Mouse (Mus musculus) layer of hippocampus, adult 18-20 months (tissue): ENCODE data around the gene Prr18. TPM values are rescaled to one million over a fixed set of nuclear protein-coding genes. Genes with fewer than 3 reads are reported as not detected.

ENCODE experiments used
- DNase-seq, 2 experiments: peaks; one replicate each; pipeline ENCODE4 v3.0.0; 2022; ENCODE audit warnings: low spot score in 2 of 2
- total RNA-seq, 2 experiments: library from RNA; stranded (reverse); gene quantifications; 2 replicates each; pipeline ENCODE4 v1.2.3; 2021

Prr18 gene
- total RNA-seq, 2 experiments from 2014 or later: 23.0 to 26.6 TPM

DNA sequence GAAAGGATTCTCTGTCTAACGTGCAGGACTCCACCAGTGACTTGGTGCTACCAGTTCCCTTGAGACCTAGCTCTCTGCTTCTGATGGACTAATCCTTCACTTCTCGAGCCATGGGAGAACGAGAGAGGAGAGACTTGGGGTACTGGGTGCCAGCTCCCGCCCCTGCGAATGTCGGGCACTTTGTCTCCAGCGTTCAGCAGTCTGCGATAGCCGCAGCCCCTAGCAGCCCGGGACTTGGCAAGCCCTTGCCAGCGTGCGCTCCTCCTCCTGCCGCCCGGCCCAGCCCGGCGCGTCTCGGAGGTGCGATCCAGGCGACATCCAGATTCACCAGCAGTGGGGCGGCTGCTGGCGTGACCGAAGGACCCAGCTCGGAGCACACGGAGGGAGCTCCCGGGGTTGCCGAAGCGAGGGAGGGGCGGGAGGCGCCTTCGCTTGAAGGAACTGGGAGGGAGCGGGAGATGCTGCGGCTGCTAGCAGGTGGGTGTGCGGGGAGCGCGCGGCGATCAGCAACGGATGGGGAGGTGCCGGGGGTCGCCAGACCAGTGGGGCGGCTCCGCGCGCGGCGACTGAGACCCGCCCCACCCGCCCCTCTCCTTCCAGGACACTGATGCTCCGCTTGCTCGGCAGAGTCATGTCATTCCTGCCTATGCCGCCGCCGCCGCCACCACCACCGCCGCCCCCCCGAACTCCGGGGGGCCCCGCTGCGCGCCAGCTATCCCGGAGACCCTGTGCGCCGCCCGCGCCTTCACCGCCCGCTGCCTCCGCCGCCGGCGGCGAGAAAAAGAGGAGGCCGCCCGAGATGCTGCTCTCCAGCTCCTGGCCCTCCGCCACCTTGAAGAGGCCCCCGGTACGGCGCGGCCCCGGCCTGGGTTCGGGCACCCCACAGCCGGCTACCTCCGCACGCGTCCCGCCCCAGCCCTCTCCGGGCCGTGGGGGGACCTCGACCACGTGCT is 3.4 kb downstream of the Prr18 start:
- DNase-seq: peak; percentile 34 to 53

DNA sequence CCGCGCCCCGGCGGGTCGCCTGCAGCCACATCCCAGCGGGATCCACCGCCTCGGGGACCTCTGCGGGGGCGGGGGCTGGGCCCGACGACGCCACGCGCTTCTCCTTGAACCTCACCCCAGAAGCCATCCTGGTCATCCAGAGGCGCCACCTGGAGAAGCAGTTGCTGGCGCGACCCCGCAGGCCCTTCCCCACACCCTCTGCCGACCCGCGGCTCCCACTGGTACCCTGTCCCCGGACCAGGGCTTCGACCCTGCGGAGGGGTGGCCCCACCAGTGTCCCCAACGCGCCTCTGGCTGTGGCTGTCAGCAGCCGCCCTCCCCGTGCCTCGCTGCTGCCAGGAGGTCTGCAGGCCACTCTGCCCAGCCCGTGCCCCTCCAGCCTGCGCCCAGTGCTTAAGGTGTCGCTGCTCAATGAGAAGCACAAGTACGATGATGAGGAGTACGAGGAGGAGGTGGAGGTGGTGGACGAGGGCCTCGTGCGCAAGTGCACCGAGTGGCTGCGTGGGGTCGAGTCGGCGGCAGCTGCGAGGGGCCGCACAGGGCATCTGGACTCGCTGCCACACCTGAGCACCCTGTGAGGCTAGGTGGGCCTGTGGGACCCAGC is 4.2 kb downstream of the Prr18 start:
- no peak for DNase-seq

DNA sequence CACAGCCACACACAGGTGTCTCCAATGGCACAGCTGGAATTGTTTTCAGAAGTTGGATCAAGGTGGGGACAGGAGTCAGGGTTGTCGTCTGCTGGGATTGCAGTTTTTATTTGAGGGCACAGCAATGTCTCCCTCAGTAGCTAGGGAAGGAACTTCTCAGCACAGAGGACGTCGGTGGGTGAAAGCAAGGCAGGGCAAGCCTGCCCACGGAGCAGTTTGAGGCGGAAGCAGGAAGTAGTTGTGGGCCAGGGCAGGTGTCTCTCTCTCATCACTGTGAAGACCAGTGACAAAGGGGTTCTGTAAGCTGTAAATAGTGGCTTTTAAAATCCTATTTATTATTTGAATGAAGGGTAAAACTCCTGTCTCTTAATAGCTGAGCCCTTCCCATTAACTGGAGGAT is 5.4 kb downstream of the Prr18 start:
- DNase-seq: no peak

DNA sequence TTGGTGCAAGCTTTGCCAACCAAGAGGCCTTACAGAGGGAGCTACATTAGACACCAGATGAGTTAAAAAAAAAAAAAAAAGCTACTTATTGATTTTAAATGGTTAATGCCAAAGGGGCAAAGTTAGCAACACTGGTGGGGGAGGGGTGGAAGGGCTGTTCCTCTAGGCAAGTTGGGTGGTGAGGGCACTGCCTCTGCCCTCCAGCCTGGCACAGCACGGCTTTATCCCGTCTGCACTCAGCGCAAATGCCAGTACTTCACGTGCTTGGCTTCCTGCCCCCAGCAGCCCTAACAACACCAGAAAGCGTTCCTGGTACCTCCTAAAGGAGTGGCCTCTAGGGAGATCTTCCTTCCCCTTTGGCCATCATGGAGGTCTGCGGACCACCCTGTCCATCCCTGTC is 6.2 kb downstream of the Prr18 start:
- peak in 1 of 2 experiments; percentile 28 for DNase-seq

DNA sequence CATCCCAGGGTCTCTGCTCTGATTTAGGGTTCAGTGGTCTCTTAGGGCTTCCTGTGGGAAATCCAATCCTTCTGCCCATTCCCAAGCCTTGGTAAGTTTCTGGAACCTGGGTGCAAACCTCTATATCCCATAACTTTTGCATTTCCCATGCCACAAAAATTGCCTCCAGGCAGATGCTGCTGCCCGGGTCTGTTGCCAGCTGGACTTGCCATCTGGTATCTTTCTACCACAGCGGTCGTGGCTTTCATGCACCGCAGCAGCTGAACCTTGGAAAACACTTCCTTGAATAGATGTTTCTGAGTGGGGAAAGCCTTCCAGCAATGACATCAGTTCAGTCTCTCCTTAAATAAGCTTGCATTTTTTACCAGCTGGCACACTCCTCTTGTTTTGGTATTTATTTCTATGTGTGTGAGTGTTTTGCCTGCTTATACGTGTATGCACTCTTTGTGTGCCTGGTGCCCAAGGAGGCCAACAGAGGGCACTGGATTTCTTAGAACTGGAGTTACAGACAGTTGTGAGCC is 10.6 kb downstream of the Prr18 start:
- DNase-seq: no peak

DNA sequence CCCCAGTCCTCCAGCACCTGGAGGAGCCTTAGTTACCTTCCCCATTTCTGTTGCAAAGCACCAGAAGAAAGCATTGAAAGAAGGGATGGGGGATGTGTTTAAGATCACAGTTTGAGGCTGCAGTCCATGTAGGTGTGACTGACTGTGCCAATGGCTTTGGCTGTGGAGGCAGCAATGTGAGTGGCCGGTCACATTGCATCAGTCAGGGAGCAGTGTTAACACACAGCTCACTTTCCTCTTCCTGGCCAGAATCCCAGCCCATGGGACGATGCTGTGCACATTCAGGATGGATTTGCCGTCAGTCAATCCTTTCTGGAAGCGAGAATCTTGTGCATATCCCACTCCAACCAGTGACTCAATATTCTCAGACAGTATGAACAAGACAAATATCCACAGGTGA is 11.7 kb downstream of the Prr18 start:
- no peak for DNase-seq

DNA sequence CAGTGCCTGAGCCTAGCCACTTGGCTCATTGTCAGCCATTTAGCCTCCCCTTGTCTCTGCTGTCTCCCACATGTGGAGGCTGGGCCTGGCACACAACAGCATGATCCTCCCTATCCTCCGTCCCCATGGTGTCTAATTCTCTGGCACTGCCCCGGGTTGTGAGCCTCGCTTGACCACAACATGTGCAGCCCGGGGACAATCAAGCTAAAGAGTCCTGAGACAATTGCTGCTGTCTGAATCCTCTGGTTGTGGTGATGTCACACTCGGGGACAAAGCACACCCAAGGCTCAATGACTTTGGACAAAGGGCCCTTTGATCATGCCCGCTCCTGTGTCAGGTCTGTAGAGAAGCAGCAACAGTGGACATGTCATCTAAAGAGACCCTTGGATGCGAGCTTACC is 13.8 kb downstream of the Prr18 start:
- DNase-seq: peak in 1 of 2 experiments; percentile 64

DNA sequence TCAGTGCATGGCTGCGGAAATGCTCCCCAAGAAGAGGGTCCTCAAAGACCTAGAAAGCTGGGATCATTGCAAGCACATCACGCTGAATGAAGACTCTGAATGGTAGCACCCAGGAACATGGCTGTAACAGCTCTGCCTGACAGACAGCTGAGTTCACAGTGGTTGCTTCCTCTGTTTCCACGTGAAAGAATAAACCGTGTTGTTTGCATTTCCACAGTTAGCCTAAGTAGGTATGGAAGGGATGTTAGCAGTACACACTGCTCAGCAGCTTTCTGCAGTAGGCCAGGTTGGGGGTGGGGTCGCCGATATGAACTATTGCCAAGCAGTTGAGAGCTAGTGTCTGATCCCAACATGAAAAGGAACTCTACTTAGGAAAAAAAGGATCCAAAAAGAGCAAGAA is 18.4 kb downstream of the Prr18 start, which contains the start of gene T2:
T2 (plus strand) TSS at position 301 of the 400 bp plus-strand sequence.
- DNase-seq: no peak

DNA sequence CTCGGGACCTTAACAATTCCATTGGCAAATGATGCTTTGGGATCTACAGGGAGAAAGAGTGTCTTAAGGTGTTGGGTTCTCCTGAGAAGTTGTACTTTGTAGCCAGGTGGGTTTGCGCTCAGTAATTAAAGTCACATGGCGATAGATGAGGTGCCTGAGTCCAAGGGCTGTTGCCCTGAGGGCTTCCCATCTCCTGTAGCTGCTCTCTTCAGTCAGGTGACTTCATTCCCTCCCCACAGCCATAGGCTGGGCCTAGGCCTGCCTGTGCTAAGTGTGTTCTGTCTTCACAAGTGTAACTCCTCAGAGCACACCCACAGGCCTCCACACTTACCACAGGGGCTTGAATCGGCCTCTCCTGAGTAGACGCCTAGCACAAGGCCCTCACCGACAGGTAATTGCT is 20.2 kb downstream of the Prr18 start:
- DNase-seq: no peak

DNA sequence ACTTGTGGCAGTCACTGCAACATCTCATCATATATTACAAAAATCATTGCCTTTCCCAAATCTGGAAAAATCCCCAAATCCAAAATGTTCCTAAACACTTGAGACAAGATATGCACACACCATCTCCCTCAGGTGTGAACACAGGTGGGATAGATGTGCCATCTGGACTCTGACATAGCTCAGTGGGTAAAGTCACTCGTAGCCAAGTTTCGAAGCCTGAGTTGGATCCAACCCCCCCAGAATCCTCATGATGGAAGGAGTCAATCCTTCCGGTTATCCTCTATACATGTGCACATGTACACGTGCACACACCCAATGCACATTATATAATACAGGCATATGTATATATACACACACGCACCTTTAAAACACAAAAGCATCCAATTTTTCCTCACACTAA is 23.6 kb downstream of the Prr18 start:
- DNase-seq: no peak

DNA sequence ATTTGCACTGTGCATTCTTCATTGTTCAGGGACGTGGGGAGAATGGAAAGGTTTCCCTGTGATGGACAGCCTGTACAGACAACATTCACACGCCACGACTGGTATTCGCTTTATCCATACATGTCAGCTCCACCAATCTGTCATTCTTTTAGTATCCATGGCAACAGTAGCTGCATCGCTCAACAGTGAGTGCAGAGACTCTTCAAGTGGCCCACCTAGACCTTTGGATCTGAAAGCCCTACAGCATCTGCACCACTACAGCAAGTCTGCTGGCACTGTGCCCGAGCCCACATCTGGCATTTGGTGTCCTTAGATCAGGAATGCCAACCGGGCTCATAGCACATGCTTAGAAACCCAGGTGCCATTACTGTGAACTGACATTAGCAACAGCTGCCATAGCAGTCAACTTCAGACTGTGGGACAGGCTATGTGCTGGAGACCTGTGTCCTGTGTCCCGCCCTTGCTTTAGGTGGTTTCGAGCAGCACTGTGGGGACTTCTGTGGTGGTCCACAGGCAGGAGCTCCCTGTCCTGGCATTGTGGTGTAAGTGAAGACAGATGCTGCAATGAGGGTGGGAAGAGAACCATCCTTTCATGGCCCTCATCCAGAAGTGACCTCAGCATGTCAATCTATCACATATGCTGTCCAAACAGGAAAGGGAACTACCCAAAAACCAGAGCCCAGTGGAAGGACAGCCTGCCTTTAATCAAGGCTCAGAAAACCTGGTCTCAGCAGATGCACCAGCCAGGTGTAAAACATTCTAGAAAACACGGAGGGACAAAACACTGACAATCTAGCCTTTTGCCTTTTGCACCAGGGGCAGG is 24.2 kb downstream of the Prr18 start:
- DNase-seq: no peak

DNA sequence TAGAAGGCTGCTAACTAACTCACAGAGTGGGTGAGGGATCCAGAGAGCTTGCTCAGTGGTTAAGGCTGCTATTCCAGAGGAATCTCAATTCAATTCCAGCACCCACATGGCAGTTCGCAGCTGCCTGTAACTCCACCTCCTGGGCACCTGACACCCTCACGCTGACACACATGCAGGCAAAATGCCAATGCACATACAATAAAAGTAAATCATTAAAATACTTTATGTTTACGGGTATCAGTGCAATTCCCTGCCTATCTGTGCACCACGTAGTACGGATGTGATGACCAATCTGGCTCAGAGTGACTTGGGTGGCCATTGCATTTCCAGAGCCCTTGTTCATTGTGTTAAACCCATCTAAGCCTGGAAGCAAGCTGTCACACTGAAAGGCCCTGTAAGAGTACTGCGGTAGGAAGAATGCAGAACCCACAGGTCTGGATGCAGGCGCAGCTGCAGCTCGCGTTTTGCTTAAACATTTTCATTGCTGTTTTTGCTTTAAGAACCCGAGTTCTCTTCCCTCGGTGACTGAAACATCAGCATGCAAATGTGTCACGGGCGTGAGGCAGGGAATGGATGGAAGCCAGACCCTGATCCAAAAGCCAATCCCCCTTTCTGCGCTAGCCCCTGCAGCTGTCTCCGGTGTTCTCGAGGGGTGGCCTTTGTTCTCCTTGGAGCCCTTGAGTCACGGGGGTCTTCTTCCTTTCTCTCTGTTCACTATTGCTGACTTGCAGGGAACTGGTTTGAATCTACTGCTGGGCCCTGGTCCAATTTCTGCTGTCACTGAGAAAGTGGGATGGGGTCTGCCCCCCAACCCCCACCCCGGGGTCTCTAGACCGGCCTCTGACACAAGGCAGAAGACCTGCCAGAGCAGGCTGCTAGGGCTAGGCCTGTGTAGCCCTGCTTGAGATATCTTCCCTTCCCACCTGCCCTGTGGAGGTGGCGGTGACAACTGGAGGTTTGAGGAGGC is 30.5 kb downstream of the Prr18 start:
- DNase-seq: no peak

DNA sequence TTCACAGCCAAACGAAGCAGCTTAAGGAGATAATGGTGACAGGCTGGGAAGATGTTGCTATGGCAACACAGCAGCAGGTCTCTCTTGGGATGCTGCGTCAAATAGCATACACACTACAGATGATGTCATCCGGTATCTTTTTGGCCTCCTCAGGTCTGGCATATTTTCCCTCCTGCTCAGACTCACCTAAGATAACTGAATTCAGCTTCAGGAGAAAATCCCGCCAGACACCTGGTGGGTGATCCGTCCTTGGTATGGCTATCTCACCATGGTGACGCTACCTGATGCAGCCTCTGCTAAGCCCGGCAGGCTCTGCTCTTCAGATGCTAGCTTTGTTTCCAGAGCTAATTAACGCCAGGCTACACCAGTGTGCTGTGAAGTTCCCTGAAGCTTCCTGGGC is 31.3 kb downstream of the Prr18 start:
- DNase-seq: peak; percentile 66 to 82

DNA sequence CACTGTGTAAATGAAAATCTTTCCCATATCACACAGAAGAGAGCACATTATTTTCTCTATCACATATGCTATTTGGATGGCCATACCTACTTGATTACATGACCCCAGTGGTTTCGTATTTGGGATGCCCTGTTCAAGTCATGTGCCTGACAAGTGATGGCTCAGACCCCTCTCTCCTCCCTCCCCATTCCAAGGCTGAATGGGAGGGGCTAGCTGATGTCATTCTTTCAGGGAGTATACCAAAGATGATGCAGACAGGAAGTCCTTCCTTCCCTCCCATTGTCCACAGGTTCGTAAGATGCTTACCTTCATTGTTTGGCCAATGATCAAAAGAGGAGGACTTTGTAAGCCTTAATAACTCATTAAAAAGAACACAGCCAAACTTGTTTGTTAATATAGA is 31.9 kb downstream of the Prr18 start:
- DNase-seq: no peak

DNA sequence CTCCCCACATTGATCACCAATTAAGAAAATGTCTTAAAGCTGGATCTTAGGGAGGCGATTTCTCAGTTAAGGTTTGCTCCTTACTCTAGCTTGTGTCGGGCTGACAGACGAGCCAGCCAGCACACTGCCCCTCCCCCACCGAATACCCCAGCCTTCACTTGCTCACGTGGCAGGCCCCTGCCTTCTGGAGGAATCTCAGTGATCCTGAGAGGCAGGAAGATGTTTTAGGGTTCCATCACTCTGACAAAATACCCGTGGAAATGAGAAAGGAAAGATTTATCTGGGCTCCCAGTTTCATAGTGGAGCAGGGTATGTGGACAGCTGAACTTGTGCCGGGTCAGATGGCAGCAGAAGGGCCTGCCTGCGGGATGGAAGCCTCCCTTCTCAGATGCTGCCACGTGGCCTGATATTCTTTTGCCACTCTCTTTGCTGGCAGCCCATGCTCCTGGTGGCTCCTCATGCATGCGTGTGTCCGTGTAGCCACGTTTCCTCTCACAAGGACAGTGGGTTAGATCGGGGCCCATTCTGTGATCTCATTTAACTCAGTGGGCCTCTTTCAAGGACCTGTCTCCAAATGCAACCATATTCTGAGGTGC is 33.5 kb downstream of the Prr18 start:
- DNase-seq: no peak

DNA sequence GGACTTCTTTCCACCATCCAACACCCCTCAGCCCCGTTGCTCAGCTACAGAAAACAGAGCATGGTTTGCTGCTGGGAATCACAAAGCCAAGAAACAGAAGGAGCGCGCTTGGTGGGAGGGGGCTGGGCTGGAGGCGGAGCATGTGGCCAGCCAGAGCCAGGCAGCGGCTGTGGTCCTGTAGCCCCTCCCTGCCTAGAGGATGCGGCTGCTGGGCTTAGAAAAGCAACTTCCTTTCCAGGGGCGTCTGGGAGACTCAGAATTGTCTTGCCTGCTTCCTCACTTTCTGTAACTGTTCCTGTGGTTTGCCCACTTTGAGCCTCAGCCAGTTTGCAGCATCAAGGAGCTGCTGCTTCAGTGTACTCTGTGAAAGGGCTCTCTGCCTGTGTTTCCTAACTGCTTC is 34.6 kb downstream of the Prr18 start:
- DNase-seq: peak; percentile 78 to 81

DNA sequence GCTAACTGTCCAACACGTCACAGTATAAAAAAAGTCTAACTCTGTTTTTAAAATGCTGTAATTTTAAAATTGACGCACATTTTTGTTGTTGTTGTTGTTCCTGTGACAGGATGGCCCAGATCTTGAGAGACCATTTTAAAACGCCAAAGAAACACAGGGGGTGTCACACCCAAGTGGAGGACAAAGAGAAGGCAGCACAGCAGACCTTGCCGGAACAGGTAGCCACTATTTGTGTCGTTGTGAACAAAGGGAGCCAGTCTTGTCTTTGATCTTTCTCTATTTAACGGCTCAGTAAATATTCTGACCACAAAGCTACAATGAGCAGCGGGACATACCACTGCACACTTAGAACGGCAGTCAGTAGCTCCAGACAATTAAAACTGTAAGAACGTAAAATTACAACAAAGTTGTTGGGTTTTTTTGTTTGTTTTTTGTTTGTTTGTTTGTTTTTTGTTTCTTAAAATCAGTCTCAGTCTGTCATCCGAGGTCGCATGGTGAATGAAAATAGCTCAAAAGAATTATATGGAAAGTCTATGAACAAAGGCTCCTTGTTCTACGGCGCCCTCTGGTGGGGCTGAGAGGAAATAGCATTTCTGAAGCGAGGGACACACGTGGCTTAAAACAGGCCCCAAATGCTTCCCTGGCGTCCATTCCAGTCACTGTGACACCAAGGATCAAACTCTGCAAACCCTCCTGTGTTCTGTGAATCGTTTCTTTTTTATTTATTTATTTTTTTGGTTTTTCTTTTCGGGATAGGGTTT is 35.2 kb downstream of the Prr18 start:
- peak; percentile 66 to 89 for DNase-seq

DNA sequence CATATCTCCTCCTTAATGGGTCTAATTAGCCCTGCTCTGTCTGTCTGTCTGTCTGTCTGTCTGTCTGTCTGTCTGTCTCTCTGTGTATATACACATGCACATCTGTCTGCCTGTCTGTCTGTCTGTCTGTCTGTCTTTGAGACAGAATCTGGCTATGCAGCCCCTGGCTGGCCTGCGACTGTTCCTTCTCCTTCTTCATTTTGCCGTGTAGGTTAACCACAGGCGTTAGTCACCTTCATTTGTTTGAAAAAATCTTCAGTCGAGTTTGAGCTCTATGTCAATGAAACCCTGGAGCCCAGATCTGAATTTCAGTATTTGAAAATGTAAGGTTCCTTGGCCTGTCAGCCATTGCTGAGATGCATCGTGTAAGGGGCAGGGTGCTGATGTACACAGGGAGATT is 40.0 kb downstream of the Prr18 start:
- no peak for DNase-seq

DNA sequence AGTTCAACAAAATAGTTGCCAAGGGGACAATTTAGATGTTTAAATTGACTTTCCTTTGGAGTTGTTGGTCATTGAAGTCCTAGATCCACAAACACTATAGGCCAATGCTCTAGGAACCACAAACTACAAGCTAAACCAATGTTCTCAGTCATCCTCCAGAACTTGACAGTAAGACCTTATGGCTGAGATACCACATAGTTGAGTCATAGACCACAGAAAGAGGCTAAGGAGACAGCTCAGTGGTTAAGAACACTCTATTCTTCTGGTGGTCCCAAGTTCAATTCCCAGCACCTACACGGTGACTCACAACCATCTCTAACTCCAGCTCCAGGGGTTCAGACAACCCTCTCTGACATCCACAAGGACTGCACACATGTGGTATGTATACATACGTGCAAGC is 48.2 kb downstream of the Prr18 start:
- DNase-seq: no peak
